Mouse (Mus musculus): ENCODE data around the gene Ddx24.

DNA sequence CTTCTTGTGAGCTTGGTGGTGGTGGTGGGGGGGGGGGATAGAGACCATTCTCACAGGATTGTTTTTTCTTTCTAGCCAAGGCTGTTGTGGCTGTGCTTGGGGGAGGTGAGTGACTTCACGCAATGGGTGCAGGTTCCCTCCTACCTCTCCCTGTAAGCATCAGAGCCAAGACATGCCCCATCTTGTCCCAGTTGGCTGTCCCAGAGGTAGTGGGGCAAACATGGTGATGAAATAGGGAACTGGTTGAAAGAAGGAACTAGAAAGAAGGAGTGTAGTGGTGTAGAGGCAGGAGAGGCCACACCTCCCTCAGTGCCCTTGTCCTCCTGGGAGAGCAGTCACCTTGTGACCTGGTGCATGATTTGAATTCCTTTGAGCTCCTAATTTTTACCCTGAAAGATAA lies 12.0 kb upstream of the Ddx24 start:
- TF ChIP-seq POLR2A (IDR thresholded peaks at IDR 0.05; ENCODE audit: low read depth, low read length) (no peak), CTCF (conservative IDR thresholded peaks at IDR 0.05; ENCODE audit: insufficient read depth, insufficient read length, low read depth, low read length) (no peak)

All from kidney, adult 2 months (tissue).